Mouse (Mus musculus) Patski (cell line): ENCODE measurements at regions not wholly inside any gene's neighbourhood (a gene's known extent, or its start where the extent isn't known, plus 50 kb on each side); places are given as distances from the start of the nearest gene placed in this dataset.

Experiments
- ATAC-seq: fragments of 100-300 bp; one replicate; pipeline ENCODE4 v1.8.0; 2021
- CTCF ChIA-PET: fragments of 350-600 bp; sonication (Branson Sonifier 250); formaldehyde crosslinking; loops from one replicate; lab custom pipeline; 2022; ENCODE audit warnings: inconsistent platforms; lab: Charles Lee
- POLR2A ChIA-PET: fragments of 350-600 bp; sonication (Branson Sonifier 250); formaldehyde crosslinking; loops from one replicate; lab custom pipeline; 2022; ENCODE audit warnings: antibody characterized with exemption, inconsistent platforms; lab: Charles Lee
- DNase-seq: peaks from one replicate; pipeline ENCODE4 v3.0.0-alpha.2; 2011; ENCODE audit warnings: low read depth, low spot score
- H3K27me3 ChIP-seq: fragments of 371-371 bp; one replicate; pipeline ENCODE4 v1.5.1; 2021
- CTCF ChIP-seq: fragments of 100-300 bp; IDR thresholded peaks from one replicate; pipeline ENCODE4 v1.5.1; 2021
- in situ Hi-C: fragments of 300-500 bp; cut with MboI; formaldehyde crosslinking; loops from 3 replicates; pipeline ENCODE4 v1.11.1; 2018; ENCODE audit warnings: low pct_unique_long_range_greater_than_20kb, mixed read lengths

GRCm38 (mm10) chr14:48330965-48331622, 114.8 kb upstream of the Tmem260 start:
- ChIA-PET CTCF (no interaction called here), POLR2A (interaction anchor here (0.7 to 0.9 kb wide), 2 partner anchors 9 to 232 kb away, joined by 3 to 4 read pairs; no protein-coding TSS in a partner anchor)
- in situ Hi-C loops: no loop called here
- H3K27me3 ChIP-seq: peaks cover 14% of the 10 kb centered on the region
- TF ChIP-seq CTCF: no peak
- DNase-seq: no peak
- ATAC-seq: peak; percentile 47

GRCm38 (mm10) chr14:48331623-48332000, 114.3 kb upstream of the Tmem260 start:
- no peak for TF ChIP-seq CTCF
- ChIA-PET POLR2A (interaction anchor here (0.9 kb wide), 1 partner anchor 9 kb away, joined by 3 read pairs; no protein-coding TSS in a partner anchor), CTCF (interaction anchor here (1.0 to 1.1 kb wide), 2 partner anchors 10 to 18 kb away, joined by 3 to 4 read pairs; no protein-coding TSS in a partner anchor)
- ATAC-seq (no peak), DNase-seq (no peak)
- H3K27me3 ChIP-seq: peaks cover 16% of the 10 kb centered on the region
- in situ Hi-C loops: no loop called here

- DNase-seq (peak; percentile 48), ATAC-seq (peak; percentile 80)
- in situ Hi-C loops: no loop called here
- TF ChIP-seq CTCF: no peak
- POLR2A ChIA-PET: no interaction called here
- CTCF ChIA-PET: interaction anchor here (0.7 to 1.1 kb wide), 3 partner anchors 10 to 150 kb away, joined by 3 to 4 read pairs (median 3); no protein-coding TSS in a partner anchor
- H3K27me3 ChIP-seq: peaks cover 16% of the 10 kb centered on the region
These were observed 113.7 kb upstream of the Tmem260 start for GRCm38 (mm10) chr14:48332193-48332592.

GRCm38 (mm10) chr14:48332660-48333059, 113.3 kb upstream of the Tmem260 start:
- ChIA-PET CTCF (interaction anchor here (0.7 to 1.1 kb wide), 3 partner anchors 9 to 150 kb away, joined by 3 to 4 read pairs (median 3); no protein-coding TSS in a partner anchor), POLR2A (no interaction called here)
- in situ Hi-C loops: no loop called here
- ATAC-seq (peak; percentile 39), DNase-seq (no peak)
- peaks cover 16% of the 10 kb centered on the region for H3K27me3 ChIP-seq
- TF ChIP-seq CTCF: no peak

- ATAC-seq (no peak), DNase-seq (no peak)
- ChIA-PET POLR2A (no interaction called here), CTCF (interaction anchor here (0.9 kb wide), 1 partner anchor 252 kb away, joined by 3 read pairs; no protein-coding TSS in a partner anchor)
- in situ Hi-C loops: no loop called here
- peaks cover 19% of the 10 kb centered on the region for H3K27me3 ChIP-seq
- no peak for TF ChIP-seq CTCF
These were observed 111.7 kb upstream of the Tmem260 start for GRCm38 (mm10) chr14:48334106-48334809.

GRCm38 (mm10) chr14:48339434-48339833, 106.5 kb upstream of the Tmem260 start:
- in situ Hi-C loops: no loop called here

GRCm38 (mm10) chr14:48342944-48343343, 103.0 kb upstream of the Tmem260 start:
- in situ Hi-C loops: no loop called here
- peaks cover 9% of the 10 kb centered on the region for H3K27me3 ChIP-seq
- ATAC-seq: no peak
- DNase-seq: no peak
- ChIA-PET CTCF (interaction anchor here (1.4 kb wide), 1 partner anchor 9 kb away, joined by 3 read pairs; no protein-coding TSS in a partner anchor), POLR2A (no interaction called here)
- TF ChIP-seq CTCF: no peak

More at GRCm38 (mm10) chr14:48339434-48339833, 106.5 kb upstream of the Tmem260 start:
- CTCF ChIA-PET: interaction anchor here (1.1 to 1.6 kb wide), 2 partner anchors 14 to 43 kb away, joined by 3 to 4 read pairs; no protein-coding TSS in a partner anchor
- POLR2A ChIA-PET: no interaction called here
- peak; percentile 37 for TF ChIP-seq CTCF
- H3K27me3 ChIP-seq: peaks cover 20% of the 10 kb centered on the region
- ATAC-seq (no peak), DNase-seq (no peak)

- TF ChIP-seq CTCF: no peak
- CTCF ChIA-PET: no interaction called here
- in situ Hi-C loops: no loop called here
- DNase-seq (no peak), ATAC-seq (no peak)
- H3K27me3 ChIP-seq: peaks cover 9% of the 10 kb centered on the region
- POLR2A ChIA-PET: no interaction called here
These were observed 100.0 kb upstream of the Tmem260 start for GRCm38 (mm10) chr14:48345956-48346355.

- no peak for ATAC-seq
- no peak for DNase-seq
- in situ Hi-C loops: loop anchor here (10.0 kb wide), 2 partner anchors 155 to 355 kb away; no protein-coding TSS in a partner anchor
- TF ChIP-seq CTCF: no peak
- ChIA-PET CTCF (no interaction called here), POLR2A (interaction anchor here (0.6 kb wide), 1 partner anchor 35 kb away, joined by 4 read pairs; no protein-coding TSS in a partner anchor)
- H3K27me3 ChIP-seq: peaks cover 9% of the 10 kb centered on the region
These were observed 96.4 kb upstream of the Tmem260 start for GRCm38 (mm10) chr14:48349392-48350044.

- H3K27me3 ChIP-seq: peaks cover 5% of the 10 kb centered on the region
- DNase-seq (no peak), ATAC-seq (no peak)
- TF ChIP-seq CTCF: no peak
- CTCF ChIA-PET: no interaction called here
- in situ Hi-C loops: loop anchor here (10.0 kb wide), 2 partner anchors 157 to 357 kb away; no protein-coding TSS in a partner anchor
- POLR2A ChIA-PET: no interaction called here
These were observed 94.3 kb upstream of the Tmem260 start for GRCm38 (mm10) chr14:48351652-48352051.
